Mouse (Mus musculus) intestine, embryonic 16.5 days (tissue): Measurements from ENCODE around the gene Mrps12. TPM values are rescaled to one million over a fixed set of nuclear protein-coding genes. Genes with fewer than 3 reads are reported as not detected.

Experiments
- ATAC-seq: fragments of 200-750 bp; cut with Nextera tagmentation; 2 replicates; pipeline ENCODE4 v1.8.0; 2017; ENCODE audit warnings: moderate TSS enrichment, moderate library complexity
- H3K27ac ChIP-seq: fragments of 300-500 bp; sonication (generic); 2 replicates; pipeline ENCODE4 v1.5.1; 2014; ENCODE audit warnings: mild to moderate bottlenecking, low read length
- H3K27me3 ChIP-seq: fragments of 300-500 bp; sonication (generic); replicated peaks from 2 replicates; pipeline ENCODE4 v1.6.1; 2014; ENCODE audit warnings: low read length, control low read depth, mixed read lengths; ENCODE audit not compliant: control insufficient read depth, insufficient read depth
- H3K36me3 ChIP-seq: fragments of 300-500 bp; sonication (generic); 2 replicates; pipeline ENCODE4 v1.6.1; 2014; ENCODE audit warnings: low read length, control low read depth; ENCODE audit not compliant: control insufficient read depth, insufficient read depth
- H3K4me1 ChIP-seq: fragments of 300-500 bp; sonication (generic); 2 replicates; pipeline ENCODE4 v1.6.1; 2014; ENCODE audit warnings: low read length, control low read depth, mixed read lengths; ENCODE audit not compliant: control insufficient read depth, insufficient read depth
- H3K4me2 ChIP-seq: fragments of 300-500 bp; sonication (generic); 2 replicates; pipeline ENCODE4 v1.6.1; 2014; ENCODE audit warnings: low read depth, low read length, control low read depth
- H3K4me3 ChIP-seq: fragments of 300-500 bp; sonication (generic); 2 replicates; pipeline ENCODE4 v1.5.1; 2014; ENCODE audit warnings: mild to moderate bottlenecking, low read length
- H3K9ac ChIP-seq: fragments of 300-500 bp; sonication (generic); 2 replicates; pipeline ENCODE4 v1.6.1; 2014; ENCODE audit warnings: low read depth, low read length
- H3K9me3 ChIP-seq: fragments of 300-500 bp; sonication (generic); 2 replicates; pipeline ENCODE4 v1.6.1; 2016; ENCODE audit warnings: low read length, control low read depth; ENCODE audit not compliant: control insufficient read depth
- WGBS: fragments of 180-500 bp; shearing (Covaris S2); extraction: QIAGEN DNeasy Blood & Tissue Kit; methylation state at CpG from one replicate; pipeline ENCODE4 v1.1.7; 2014; 5-methylcytosine and 5-hydroxymethylcytosine counted together
- polyA plus RNA-seq: library from polyadenylated mRNA; unstranded; fragments of >200 nt; fragmentation: Nextera tagmentation; extraction: Ambion mirVana; gene quantifications from 2 replicates; pipeline ENCODE4 v1.2.1, GENCODE M21; 2015

Gene Mrps12
- polyA plus RNA-seq, 1 experiment from 2014 or later: 146 TPM

DNA sequence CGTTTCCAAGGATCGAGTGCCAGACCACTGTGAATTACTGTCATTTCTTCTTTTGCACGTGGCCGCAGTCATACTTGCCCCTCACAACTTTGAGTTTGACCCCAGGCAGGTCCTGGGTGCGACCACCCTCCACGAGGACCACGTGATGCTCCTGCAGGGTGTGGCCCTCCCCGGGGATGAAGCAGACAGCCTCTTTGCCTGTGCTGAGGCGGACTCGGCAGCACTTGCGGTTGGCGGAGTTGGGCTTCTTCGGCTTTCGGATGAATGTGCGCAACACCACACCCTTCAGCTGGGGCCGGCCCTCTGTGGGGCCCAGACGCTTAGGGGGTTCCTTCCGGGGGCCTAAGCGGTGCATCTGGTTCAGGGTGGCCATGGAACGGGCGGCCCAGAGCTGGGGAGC, 1.8 kb downstream of the Mrps12 start:
- no peaks in the 10 kb centered on the region for H3K27me3 ChIP-seq
- no peak overlapping the region for H3K4me2 ChIP-seq
- no peak overlapping the region for H3K4me3 ChIP-seq
- H3K36me3 ChIP-seq: peaks cover 4% of the 10 kb centered on the region; the same call in 1 of the 2 replicates
- 95% methylated on average over 21 of the region's 21 CpGs for WGBS
- no peaks in the 10 kb centered on the region for H3K9me3 ChIP-seq
- ATAC-seq: no peak
- no peak overlapping the region for H3K27ac ChIP-seq
- peaks cover 2% of the 10 kb centered on the region; the same call in 1 of the 2 replicates for H3K4me1 ChIP-seq
- no peak overlapping the region for H3K9ac ChIP-seq

DNA sequence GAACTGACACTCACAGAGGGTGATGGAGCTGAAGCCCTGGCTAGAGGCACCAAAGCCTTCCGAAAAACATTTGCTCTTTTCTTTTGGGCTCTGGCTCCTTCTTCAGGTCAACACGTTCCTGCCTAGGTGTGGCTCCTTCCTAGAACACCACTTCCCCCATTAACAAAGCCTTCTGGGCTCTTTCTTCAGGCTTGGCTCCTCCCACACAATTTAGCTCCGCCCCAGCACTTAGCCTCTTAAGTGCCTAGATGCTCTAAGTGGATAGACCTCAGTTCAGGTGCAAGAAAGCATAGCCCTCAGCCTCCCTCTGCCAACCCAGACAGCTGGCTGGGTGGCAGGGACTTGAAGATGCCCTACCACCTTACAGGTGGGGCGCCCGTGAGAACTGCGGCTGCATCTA, 5.9 kb downstream of the Mrps12 start:
- Histone ChIP-seq H3K4me3 (no peak overlapping the region), H3K9me3 (no peaks in the 10 kb centered on the region), H3K27me3 (no peaks in the 10 kb centered on the region), H3K4me1 (peaks cover 8% of the 10 kb centered on the region), H3K9ac (no peak overlapping the region), H3K4me2 (no peak overlapping the region), H3K36me3 (peaks cover 4% of the 10 kb centered on the region; the same call in 1 of the 2 replicates), H3K27ac (no peak overlapping the region)
- 81% methylated on average over 6 of the region's 6 CpGs for WGBS
- no peak for ATAC-seq

DNA sequence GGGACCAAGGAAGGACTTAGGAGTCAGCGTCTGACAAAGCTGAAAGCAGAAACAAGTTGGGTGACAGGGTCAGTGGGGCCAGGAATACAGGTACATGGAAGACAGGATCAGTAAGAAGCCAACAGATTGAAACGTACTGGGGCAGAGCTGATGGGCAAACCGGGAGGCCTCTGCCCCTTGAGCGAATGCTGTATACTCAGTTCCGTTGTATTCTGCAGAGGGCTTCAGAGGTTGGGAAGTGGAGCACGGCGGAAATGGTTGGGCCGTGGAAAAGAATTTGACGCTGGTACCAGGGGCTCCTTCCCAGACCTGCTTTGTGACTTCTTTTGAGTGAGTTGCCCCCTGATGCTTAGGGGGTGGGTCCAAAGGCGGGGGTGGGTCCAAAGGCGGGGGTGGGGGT, 8.4 kb downstream of the Mrps12 start:
- WGBS: 18% methylated on average over 11 of the region's 11 CpGs
- H3K4me1 ChIP-seq: peaks cover 8% of the 10 kb centered on the region
- H3K36me3 ChIP-seq: peaks cover 4% of the 10 kb centered on the region; the same call in 1 of the 2 replicates
- H3K9ac ChIP-seq: peak overlapping the region; percentile 6; the same call in 1 of the 2 replicates
- peak overlapping the region; percentile 61 for H3K4me2 ChIP-seq
- H3K27me3 ChIP-seq: no peaks in the 10 kb centered on the region
- no peak; the same call in none of the 2 replicates for ATAC-seq
- H3K4me3 ChIP-seq: peak overlapping the region; percentile 49
- no peak overlapping the region for H3K27ac ChIP-seq
- H3K9me3 ChIP-seq: no peaks in the 10 kb centered on the region

DNA sequence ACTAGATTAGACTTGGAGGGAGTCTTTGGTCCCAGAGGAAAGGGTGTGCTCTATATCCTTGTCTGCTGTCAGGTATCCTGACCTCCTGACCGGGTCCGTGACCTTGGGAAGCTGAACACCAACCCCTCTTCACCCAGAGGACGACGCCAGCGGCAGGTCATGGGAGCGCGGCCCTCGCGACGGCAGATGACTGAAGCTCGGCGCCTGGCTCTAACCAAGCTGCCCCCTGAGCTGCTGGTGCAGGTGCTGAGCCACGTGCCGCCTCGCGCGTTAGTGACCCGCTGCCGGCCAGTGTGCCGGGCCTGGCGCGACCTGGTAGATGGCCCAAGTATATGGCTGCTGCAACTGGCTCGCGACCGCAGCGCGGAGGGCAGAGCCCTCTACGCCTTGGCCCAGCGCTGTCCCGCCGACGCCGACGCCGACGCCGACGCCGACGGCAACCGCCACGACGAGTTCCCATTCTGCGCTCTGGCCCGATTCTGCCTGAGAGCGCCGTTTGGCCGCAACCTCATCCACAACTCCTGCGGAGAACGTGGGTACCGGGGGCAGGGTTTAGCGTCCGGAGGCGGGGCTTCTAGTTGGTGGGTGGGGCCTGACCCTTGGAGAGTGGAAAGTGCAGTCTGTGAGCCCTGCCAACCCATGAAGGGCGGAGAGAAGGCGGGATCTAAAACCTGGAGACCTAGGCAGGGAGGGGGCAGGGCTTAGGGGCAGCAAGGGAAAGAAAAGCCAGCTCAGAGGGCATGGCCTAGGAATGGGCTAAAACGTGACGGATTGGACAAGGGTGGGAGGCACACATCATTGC, 9.1 kb downstream of the Mrps12 start:
- Histone ChIP-seq H3K9ac (peak overlapping the region; percentile 48; the same call in 1 of the 2 replicates), H3K27ac (no peak overlapping the region), H3K36me3 (peaks cover 4% of the 10 kb centered on the region; the same call in 1 of the 2 replicates), H3K4me3 (peak overlapping the region; percentile 49), H3K27me3 (no peaks in the 10 kb centered on the region), H3K4me2 (peak overlapping the region; percentile 61), H3K4me1 (peaks cover 8% of the 10 kb centered on the region), H3K9me3 (no peaks in the 10 kb centered on the region)
- 2% methylated on average over 58 of the region's 58 CpGs for WGBS
- peak; percentile 94 for ATAC-seq

DNA sequence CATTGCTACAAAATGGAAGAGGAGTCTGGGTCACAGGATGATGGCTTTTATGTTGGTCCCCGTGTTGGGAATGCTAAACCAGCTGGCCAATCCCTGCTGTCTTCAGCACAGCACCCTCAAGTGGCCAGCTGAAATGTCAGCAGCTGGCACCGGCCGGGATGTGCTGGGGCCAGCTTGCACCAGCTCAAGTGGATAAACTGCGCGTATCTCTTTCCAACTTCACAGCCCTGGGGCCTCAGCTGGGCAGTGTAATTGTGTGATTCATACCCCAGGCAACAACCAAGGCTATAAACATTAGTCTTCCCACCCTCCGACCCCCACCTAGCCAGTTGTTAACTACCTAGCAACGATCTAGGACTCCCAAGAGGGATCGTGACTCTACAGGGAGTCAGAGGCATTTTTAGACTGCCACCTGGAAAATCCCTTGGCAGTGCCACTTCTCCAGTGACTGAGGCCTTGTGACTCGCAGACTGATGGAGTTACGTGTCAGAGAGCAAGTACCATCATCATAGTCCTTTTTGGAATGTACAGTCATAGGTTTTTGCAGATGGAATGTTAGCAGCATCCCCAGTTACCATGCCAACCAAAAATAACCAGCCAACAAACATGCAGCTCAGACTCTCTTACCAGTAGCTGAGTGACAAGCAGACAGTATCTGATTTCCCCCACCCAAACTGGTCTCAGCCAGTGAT, 13.8 kb downstream of the Mrps12 start:
- no peaks in the 10 kb centered on the region for H3K9me3 ChIP-seq
- no peak for ATAC-seq
- peaks cover 4% of the 10 kb centered on the region for H3K4me1 ChIP-seq
- WGBS: 57% methylated on average over 10 of the region's 10 CpGs
- H3K27me3 ChIP-seq: no peaks in the 10 kb centered on the region
- no peak overlapping the region for H3K4me3 ChIP-seq
- H3K27ac ChIP-seq: no peak overlapping the region
- no peak overlapping the region for H3K4me2 ChIP-seq
- H3K9ac ChIP-seq: no peak overlapping the region
- H3K36me3 ChIP-seq: no peaks in the 10 kb centered on the region

DNA sequence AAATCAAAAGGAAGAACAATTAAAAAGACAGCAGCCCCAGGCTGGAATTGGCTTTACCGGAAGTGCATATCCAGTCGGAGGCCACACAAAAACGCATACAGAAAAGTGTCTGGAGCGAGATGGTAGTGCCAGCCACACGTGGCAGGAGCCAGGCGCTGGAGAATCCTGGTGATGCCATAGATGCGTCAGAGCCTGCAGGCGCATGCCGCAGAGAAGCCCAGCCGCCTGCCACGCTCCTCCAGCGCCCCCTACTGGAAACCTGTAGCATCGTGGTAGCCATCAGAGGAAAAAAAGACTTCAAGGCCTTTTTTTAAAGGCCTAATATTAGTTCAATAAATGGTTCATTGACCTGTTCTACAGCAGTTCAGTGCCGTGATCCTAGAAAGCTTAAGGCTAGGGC, 15.0 kb downstream of the Mrps12 start:
- Histone ChIP-seq H3K27me3 (no peaks in the 10 kb centered on the region), H3K4me1 (no peaks in the 10 kb centered on the region), H3K9me3 (0 out of 2 replicates have a peak, but pooled peaks cover 2% of the 10 kb centered on the region), H3K4me2 (peak overlapping the region; percentile 10; the same call in 1 of the 2 replicates), H3K4me3 (no peak overlapping the region), H3K36me3 (no peaks in the 10 kb centered on the region), H3K9ac (no peak overlapping the region), H3K27ac (no peak overlapping the region)
- peak; percentile 59; the same call in 1 of the 2 replicates for ATAC-seq
- WGBS: 7% methylated on average over 14 of the region's 14 CpGs

DNA sequence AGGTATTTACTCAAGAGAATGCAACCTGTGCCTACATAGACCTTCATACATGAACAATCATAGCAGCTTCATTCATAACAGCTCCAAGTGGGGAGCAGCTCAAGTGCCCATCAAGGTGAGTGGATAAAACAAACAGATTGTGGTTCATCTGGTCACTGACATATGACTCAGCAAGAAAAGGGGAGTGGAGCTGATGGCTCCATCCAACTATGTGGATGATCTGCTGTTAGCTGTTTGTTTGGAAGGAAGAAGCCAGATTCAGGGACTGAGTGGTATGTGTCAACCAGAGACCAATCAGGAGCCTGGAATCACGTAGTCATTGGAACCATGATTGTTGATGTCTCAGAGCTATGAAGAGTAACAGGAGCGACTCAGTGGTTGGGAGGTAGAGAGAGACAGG, 17.0 kb downstream of the Mrps12 start:
- no peak overlapping the region for H3K9ac ChIP-seq
- H3K27me3 ChIP-seq: no peaks in the 10 kb centered on the region
- ATAC-seq: no peak
- H3K27ac ChIP-seq: no peak overlapping the region
- no peaks in the 10 kb centered on the region for H3K4me1 ChIP-seq
- H3K4me3 ChIP-seq: no peak overlapping the region
- no peak overlapping the region for H3K4me2 ChIP-seq
- H3K36me3 ChIP-seq: no peaks in the 10 kb centered on the region
- H3K9me3 ChIP-seq: 0 out of 2 replicates have a peak, but pooled peaks cover 2% of the 10 kb centered on the region
- WGBS: 95% methylated on average over 2 of the region's 2 CpGs

DNA sequence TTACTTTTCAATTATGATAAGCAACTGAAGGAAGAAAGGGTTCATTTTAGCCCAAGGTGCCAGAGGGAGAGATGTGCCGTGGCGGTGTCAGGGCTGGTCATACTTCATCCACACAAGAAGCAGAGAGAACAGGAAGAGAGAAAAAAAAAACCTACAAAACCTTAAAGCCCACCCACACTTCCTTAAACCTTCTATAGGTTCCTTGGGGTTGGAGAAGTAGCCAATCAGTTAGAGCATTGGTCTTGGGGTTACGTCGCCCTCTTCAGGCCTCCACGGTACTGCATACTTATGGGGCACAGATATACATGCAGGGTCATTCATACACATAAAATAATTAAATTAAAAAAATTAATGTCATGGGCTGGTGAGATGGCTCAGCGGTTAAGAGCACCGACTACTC, 19.5 kb downstream of the Mrps12 start:
- ATAC-seq: no peak
- H3K4me3 ChIP-seq: no peak overlapping the region
- no peaks in the 10 kb centered on the region for H3K27me3 ChIP-seq
- H3K9me3 ChIP-seq: 0 out of 2 replicates have a peak, but pooled peaks cover 2% of the 10 kb centered on the region
- 91% methylated on average over 7 of the region's 7 CpGs for WGBS
- no peak overlapping the region for H3K9ac ChIP-seq
- H3K36me3 ChIP-seq: no peaks in the 10 kb centered on the region
- no peak overlapping the region for H3K4me2 ChIP-seq
- H3K27ac ChIP-seq: no peak overlapping the region
- H3K4me1 ChIP-seq: peaks cover 4% of the 10 kb centered on the region; the same call in 1 of the 2 replicates

DNA sequence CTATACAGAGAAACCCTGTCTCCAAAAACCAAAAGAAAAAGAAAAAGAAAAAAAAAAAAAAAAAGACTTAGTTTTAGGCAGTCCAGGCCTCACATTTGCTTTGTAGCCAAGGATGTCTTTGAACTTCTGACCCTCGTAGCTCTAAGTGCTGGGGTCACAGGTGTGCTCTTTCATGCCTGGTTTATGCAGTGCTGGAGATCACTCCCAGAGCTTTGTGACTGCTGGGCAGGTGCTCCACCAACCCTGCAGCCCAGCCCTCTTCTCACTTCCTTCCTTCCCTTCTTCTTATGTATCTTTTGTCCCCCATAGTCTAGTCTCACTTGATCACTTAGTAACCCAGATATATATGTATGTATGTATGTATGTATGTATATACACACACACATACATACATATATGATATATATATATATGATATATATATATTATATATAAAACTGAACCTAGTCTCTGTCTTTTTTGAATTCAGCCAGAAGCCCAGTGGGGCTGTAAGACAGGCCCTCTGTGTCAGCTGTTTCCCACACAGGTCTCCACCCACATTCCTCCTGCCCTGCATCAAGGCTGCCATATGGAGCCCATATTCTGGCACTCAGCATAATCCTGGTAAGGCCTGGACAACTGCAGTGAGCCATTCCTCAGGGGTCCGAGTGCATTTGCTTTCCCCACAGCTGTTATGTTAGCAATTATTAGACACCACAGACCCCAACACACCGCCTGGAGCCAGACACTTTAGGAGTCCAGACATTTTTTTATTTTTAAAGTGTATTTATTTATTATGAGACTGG, 20.7 kb downstream of the Mrps12 start:
- Histone ChIP-seq H3K9me3 (0 out of 2 replicates have a peak, but pooled peaks cover 2% of the 10 kb centered on the region), H3K27me3 (no peaks in the 10 kb centered on the region), H3K36me3 (no peaks in the 10 kb centered on the region), H3K27ac (no peak overlapping the region), H3K4me3 (no peak overlapping the region), H3K4me1 (peaks cover 4% of the 10 kb centered on the region; the same call in 1 of the 2 replicates), H3K9ac (no peak overlapping the region), H3K4me2 (no peak overlapping the region)
- no peak for ATAC-seq
- 66% methylated on average over 3 of the region's 3 CpGs for WGBS
